Mouse (Mus musculus) myocyte (in vitro differentiated cells): ENCODE data around the gene Map2k2.

ENCODE experiments used
- E2F4 ChIP-seq: IDR thresholded peaks from one replicate; pipeline ENCODE4 v1.6.1; 2011; ENCODE audit warnings: mild to moderate bottlenecking, control low read depth, moderate library complexity; ENCODE audit not compliant: insufficient read depth
- POLR2A ChIP-seq: IDR thresholded peaks from one replicate; pipeline ENCODE4 v1.6.1; 2011; ENCODE audit warnings: low read depth, mild to moderate bottlenecking, control low read depth, moderate library complexity; ENCODE audit not compliant: insufficient read length
- REST ChIP-seq: IDR thresholded peaks from one replicate; pipeline ENCODE4 v1.6.1; 2011; ENCODE audit warnings: mild to moderate bottlenecking, control low read depth, moderate library complexity; ENCODE audit not compliant: insufficient read depth, insufficient read length

DNA sequence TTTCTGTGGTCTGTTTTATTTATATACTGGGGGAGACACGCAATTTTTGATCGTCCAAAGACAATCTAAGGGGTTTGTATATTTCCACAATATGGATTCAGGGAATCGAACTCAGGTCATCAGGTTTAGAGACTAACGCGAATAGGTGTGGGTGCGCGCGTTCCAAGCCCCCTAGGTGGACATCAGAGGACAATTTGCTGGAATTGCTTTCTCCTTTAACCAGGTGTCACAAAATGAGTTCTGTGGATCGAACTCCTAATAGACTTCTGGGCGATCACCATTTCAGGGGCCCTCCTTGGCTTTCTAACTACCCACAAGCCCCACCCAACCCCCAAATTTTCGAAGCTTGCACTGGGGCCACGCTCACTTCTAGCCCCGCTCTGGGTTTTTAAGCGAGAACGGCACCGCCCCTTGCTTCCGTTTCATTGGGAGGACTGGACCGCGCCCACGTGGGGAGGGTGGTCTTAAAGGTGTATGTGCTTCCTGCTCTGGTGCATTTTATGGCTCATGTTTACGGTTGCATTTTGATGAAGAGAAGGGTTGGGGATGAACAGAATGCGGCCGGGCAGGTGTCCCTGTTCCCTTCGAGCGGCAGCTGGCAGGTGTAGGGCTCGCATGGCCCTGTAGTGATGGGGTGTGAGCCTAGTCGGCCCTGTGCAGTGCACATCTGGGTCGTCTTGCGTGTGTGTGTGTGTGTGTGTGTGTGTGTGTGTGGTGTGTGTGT is 63.0 kb downstream of the Map2k2 start:
- no peak for TF ChIP-seq POLR2A
- peak; percentile 84 for TF ChIP-seq E2F4
- no peak for TF ChIP-seq REST
